Mouse (Mus musculus): Measurements from ENCODE around the gene Hoxa7.

The Hoxa7 gene

GRCm38 (mm10) chr6:52177806-52178205 is 43.8 kb downstream of the Hoxa7 start:
- WGBS, result 3% methylated on average over 9 of the region's 9 CpGs

GRCm38 (mm10) chr6:52177061-52177735 is 44.5 kb downstream of the Hoxa7 start, which contains the start of gene 5730596B20Rik:
TSS of gene 5730596B20Rik (plus strand) at chr6:52177498.
- 3% methylated on average over 36 of the region's 36 CpGs for WGBS

- 5% methylated on average over 6 of the region's 6 CpGs for WGBS
Observed at GRCm38 (mm10) chr6:52176391-52176790, 45.3 kb downstream of the Hoxa7 start.

GRCm38 (mm10) chr6:52175864-52176263 is 45.8 kb downstream of the Hoxa7 start:
- whole genome bisulfite sequencing, result 3% methylated on average over 20 of the region's 35 CpGs

- under 1% methylated on average over 41 of the region's 41 CpGs for WGBS
Observed at GRCm38 (mm10) chr6:52174968-52175751, 46.5 kb downstream of the Hoxa7 start.

- 6% methylated on average over 4 of the region's 4 CpGs for WGBS
Observed at GRCm38 (mm10) chr6:52173648-52174047, 48.0 kb downstream of the Hoxa7 start.

GRCm38 (mm10) chr6:52172501-52172900 is 49.2 kb downstream of the Hoxa7 start:
- 2% methylated on average over 35 of the region's 35 CpGs for WGBS

GRCm38 (mm10) chr6:52171938-52172337 is 49.7 kb downstream of the Hoxa7 start:
- WGBS, result 11% methylated on average over 7 of the region's 7 CpGs

- WGBS, result 13% methylated on average over 4 of the region's 4 CpGs
Observed at GRCm38 (mm10) chr6:52171331-52171730, 50.3 kb downstream of the Hoxa7 start.

- WGBS, result 16% methylated on average over 5 of the region's 5 CpGs
Observed at GRCm38 (mm10) chr6:52170898-52171223, 50.8 kb downstream of the Hoxa7 start.

GRCm38 (mm10) chr6:52170166-52170897 is 51.3 kb downstream of the Hoxa7 start:
- WGBS, result 3% methylated on average over 40 of the region's 40 CpGs

GRCm38 (mm10) chr6:52169499-52170165 is 52.0 kb downstream of the Hoxa7 start:
- 11% methylated on average over 16 of the region's 16 CpGs for WGBS

GRCm38 (mm10) chr6:52168191-52169055 is 53.2 kb downstream of the Hoxa7 start:
- WGBS, result 5% methylated on average over 42 of the region's 42 CpGs

GRCm38 (mm10) chr6:52167736-52168161 is 53.9 kb downstream of the Hoxa7 start:
- WGBS, result 5% methylated on average over 14 of the region's 14 CpGs

- WGBS, result 15% methylated on average over 1 of the region's 1 CpGs
Observed at GRCm38 (mm10) chr6:52167176-52167575, 54.5 kb downstream of the Hoxa7 start.

GRCm38 (mm10) chr6:52166431-52167077 is 55.1 kb downstream of the Hoxa7 start:
- WGBS, result 5% methylated on average over 4 of the region's 4 CpGs

GRCm38 (mm10) chr6:52165441-52166370 is 55.9 kb downstream of the Hoxa7 start:
- WGBS, result 3% methylated on average over 28 of the region's 28 CpGs

- WGBS, result 2% methylated on average over 25 of the region's 25 CpGs
Observed at GRCm38 (mm10) chr6:52164626-52165440, 56.8 kb downstream of the Hoxa7 start, which contains the start of gene Hoxa2. TSS of gene Hoxa2 (minus strand) at chr6:52164831.
